Mouse (Mus musculus): ENCODE measurements around the gene Tsen15.
"Not testable (repeated sequence)": the region's sequence is repeated elsewhere in the genome, so short reads cannot be mapped to it uniquely, and the experiment has no call there.

DNA sequence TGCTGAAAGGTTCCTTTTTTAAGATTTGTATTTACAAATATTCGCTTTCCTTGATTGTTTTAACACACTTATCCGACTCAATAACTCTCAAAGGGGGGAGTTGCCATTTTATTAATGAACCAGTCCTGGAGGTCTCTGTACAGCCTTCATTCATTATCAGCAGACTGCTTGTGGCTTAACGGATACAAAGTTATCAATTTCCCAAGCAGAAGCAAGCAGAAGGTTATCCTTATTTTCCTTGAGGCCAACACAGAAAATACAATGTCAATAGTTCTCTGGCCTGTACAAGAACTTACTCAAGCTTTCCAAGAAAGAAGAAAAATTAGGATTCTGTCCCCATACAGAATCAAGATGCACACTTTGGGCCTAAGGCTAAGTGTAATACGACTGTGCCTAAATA is 795 bp downstream of the Tsen15 start:
- TF ChIP-seq CTCF (IDR thresholded peaks at IDR 0.05; ENCODE audit: low read depth, low read length); EP300 (IDR thresholded peaks at IDR 0.05; ENCODE audit: insufficient read depth, low read depth, low read length): not testable (repeated sequence)
